Mouse (Mus musculus) liver, embryonic 14.5 days (tissue): ENCODE results near the gene Slc45a3.

ENCODE experiments used
- CTCF ChIP-seq: IDR thresholded peaks from 2 replicates; pipeline ENCODE4 v1.5.1; 2016; ENCODE audit warnings: antibody characterized with exemption, low read depth, control low read depth
- EP300 ChIP-seq: IDR thresholded peaks from 2 replicates; pipeline ENCODE4 v1.6.1; 2016; ENCODE audit warnings: antibody characterized with exemption, low read depth

DNA sequence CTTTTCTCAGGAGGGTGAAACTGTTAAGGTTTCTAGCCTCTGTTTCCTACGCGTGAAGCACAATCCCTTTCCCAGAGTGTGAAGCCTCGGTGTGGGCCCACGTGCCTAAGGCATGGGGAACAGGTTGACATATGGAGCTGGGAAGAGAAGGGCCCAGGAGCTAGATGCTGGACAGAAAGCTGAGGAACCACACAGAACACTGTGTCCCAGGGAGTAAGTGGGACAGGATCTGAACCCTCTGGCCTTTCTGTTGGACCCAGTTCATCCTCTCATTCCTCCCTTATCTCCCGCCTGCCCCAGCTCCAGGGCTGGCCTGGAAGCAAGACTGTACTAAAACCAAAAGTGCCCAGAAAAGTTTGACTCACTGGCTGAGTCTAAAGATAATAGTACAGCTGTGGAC lies 1.3 kb downstream of the Slc45a3 start:
- no peak for TF ChIP-seq CTCF
- TF ChIP-seq EP300, result no peak
